10 mouse cellular contexts compared by ENCODE assay signal in the genomic region with DNA sequence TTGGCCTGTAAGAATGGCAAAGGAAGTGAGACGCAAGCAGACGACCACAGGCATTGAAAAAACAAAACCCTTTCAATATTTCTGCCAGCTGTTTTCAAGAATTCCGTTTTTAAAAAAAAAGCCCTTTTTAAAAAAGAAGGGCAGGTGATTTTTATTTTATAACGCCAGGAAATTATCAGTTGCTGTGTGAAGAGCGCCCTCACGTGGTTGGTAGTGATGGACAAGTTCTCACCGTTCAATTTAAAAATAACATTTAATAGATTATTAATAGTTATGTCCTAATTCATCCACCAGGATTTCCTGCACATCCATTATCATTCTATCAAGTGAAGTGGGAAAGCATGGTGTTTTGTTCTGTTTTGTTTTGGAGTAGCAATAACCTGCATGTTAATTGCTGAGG. TPM values are rescaled to one million over a fixed set of nuclear protein-coding genes. Genes with fewer than 3 reads are reported as not detected.
A peak's percentile ranks its signal among the peaks of the same experiment; 100 is the strongest.
DNase-seq lines count a peak whose midpoint lies in the region; ATAC-seq and TF ChIP-seq lines count a peak whose summit lies in the region.
"Had no signal": no experiment of that assay in that cellular context is flagged by ENCODE, and none has a peak within 500 bp of the region (broad histone marks: within the 10 kb centered on the region; RNA-seq: fewer than 3 reads in every experiment).

No protein-coding gene starts in this region.

- ATAC-seq in intestine, postnatal 0 days, result no peak
- no peak for ATAC-seq in intestine, embryonic 15.5 days
- ATAC-seq in hindbrain, embryonic 15.5 days (ENCODE audit: low FRiP score, low read depth), result no peak
- no peak for ATAC-seq in midbrain, embryonic 13.5 days

- H3K27ac ChIP-seq in intestine, postnatal 0 days (ENCODE audit: low read depth, low read length), result no peak overlapping the region
- H3K27ac ChIP-seq in intestine, embryonic 15.5 days, result no peak overlapping the region
- 0 out of 2 replicates have a peak overlapping the region, but pooled peaks have one; percentile 35 for H3K27ac ChIP-seq in hindbrain, embryonic 15.5 days (replicated peaks)
- H3K27ac ChIP-seq in midbrain, embryonic 13.5 days, result no peak overlapping the region
- H3K27ac ChIP-seq: heart, embryonic 13.5 days had no signal

- peak; percentile 48 for TF ChIP-seq CTCF in intestine, postnatal 0 days (IDR thresholded peaks at IDR 0.05; ENCODE audit: low read depth)

- 15% methylated on average over 7 of the region's 7 CpGs for WGBS in intestine, postnatal 0 days
- 14% methylated on average over 7 of the region's 7 CpGs for WGBS in intestine, embryonic 15.5 days
- WGBS in hindbrain, embryonic 15.5 days, result 9% methylated on average over 7 of the region's 7 CpGs
- WGBS in midbrain, embryonic 13.5 days, result 7% methylated on average over 7 of the region's 7 CpGs

- peak; percentile 79 for DNase-seq in cerebellum, adult 8-10 months
- no peak for DNase-seq in urinary bladder, adult 18-20 months (ENCODE audit: low spot score in 2 of 2)
- DNase-seq in spleen, postnatal 4 days (ENCODE audit: low spot score in 2 of 2), result no peak
- no peak for DNase-seq in urinary bladder, postnatal 36 days (ENCODE audit: low spot score in 2 of 2)

- no peaks in the 10 kb centered on the region for H3K9me3 ChIP-seq in intestine, postnatal 0 days (ENCODE audit: control insufficient read depth)
- H3K9me3 ChIP-seq in intestine, embryonic 15.5 days, result no peaks in the 10 kb centered on the region
- no peaks in the 10 kb centered on the region for H3K9me3 ChIP-seq in hindbrain, embryonic 15.5 days
- no peaks in the 10 kb centered on the region for H3K9me3 ChIP-seq in midbrain, embryonic 13.5 days
- H3K9me3 ChIP-seq: heart, embryonic 13.5 days; megakaryocyte, embryonic 14.5 days had no signal

- H3K36me3 ChIP-seq in intestine, postnatal 0 days (ENCODE audit: control insufficient read depth, insufficient read depth), result no peaks in the 10 kb centered on the region
- no peaks in the 10 kb centered on the region for H3K36me3 ChIP-seq in intestine, embryonic 15.5 days
- H3K36me3 ChIP-seq in hindbrain, embryonic 15.5 days, result no peaks in the 10 kb centered on the region
- no peaks in the 10 kb centered on the region for H3K36me3 ChIP-seq in midbrain, embryonic 13.5 days
- H3K36me3 ChIP-seq: heart, embryonic 13.5 days had no signal

- H3K27me3 ChIP-seq in intestine, postnatal 0 days (replicated peaks; ENCODE audit: control insufficient read depth, insufficient read depth, low read length), result peaks cover 21% of the 10 kb centered on the region
- H3K27me3 ChIP-seq in intestine, embryonic 15.5 days (replicated peaks), result peaks cover 17% of the 10 kb centered on the region
- no peaks in the 10 kb centered on the region for H3K27me3 ChIP-seq in hindbrain, embryonic 15.5 days
- no peaks in the 10 kb centered on the region for H3K27me3 ChIP-seq in midbrain, embryonic 13.5 days

- no peak overlapping the region for H3K4me3 ChIP-seq in intestine, postnatal 0 days (ENCODE audit: low read depth, low read length)
- H3K4me3 ChIP-seq in intestine, embryonic 15.5 days (replicated peaks), result no peak overlapping the region
- peak overlapping the region; percentile 84 for H3K4me3 ChIP-seq in hindbrain, embryonic 15.5 days
- peak overlapping the region; percentile 71 for H3K4me3 ChIP-seq in midbrain, embryonic 13.5 days (replicated peaks)
- H3K4me3 ChIP-seq: heart, embryonic 13.5 days; megakaryocyte, embryonic 14.5 days had no signal

- H3K4me2 ChIP-seq in intestine, postnatal 0 days (replicated peaks; ENCODE audit: low read depth), result no peak overlapping the region
- no peak overlapping the region for H3K4me2 ChIP-seq in intestine, embryonic 15.5 days (replicated peaks)
- H3K4me2 ChIP-seq in hindbrain, embryonic 15.5 days, result peak overlapping the region; percentile 66
- peak overlapping the region; percentile 70 for H3K4me2 ChIP-seq in midbrain, embryonic 13.5 days (replicated peaks)
- H3K4me2 ChIP-seq: heart, embryonic 13.5 days had no signal

- H3K9ac ChIP-seq in intestine, postnatal 0 days (ENCODE audit: low read depth, low read length), result no peak overlapping the region
- H3K9ac ChIP-seq in intestine, embryonic 15.5 days, result no peak overlapping the region
- peak overlapping the region; percentile 51; the same call in 1 of the 2 replicates for H3K9ac ChIP-seq in hindbrain, embryonic 15.5 days
- H3K9ac ChIP-seq in midbrain, embryonic 13.5 days (replicated peaks), result peak overlapping the region; percentile 45; the same call in 1 of the 2 replicates
- H3K9ac ChIP-seq: heart, embryonic 13.5 days had no signal

- no peaks in the 10 kb centered on the region for H3K4me1 ChIP-seq in intestine, postnatal 0 days (replicated peaks; ENCODE audit: control insufficient read depth, insufficient read depth, low read length)
- no peaks in the 10 kb centered on the region for H3K4me1 ChIP-seq in intestine, embryonic 15.5 days (replicated peaks)
- peaks cover 42% of the 10 kb centered on the region for H3K4me1 ChIP-seq in hindbrain, embryonic 15.5 days (replicated peaks)
- H3K4me1 ChIP-seq in midbrain, embryonic 13.5 days (replicated peaks), result peaks cover 60% of the 10 kb centered on the region

RNA-seq across cellular contexts. Expression of gene Adgrb3, which starts 2.7 kb away (rescaled TPM):
- polyA plus RNA-seq in intestine, postnatal 0 days (2015; fragmentation: Nextera tagmentation; extraction: Ambion mirVana), result 2.0 and 2.1 TPM in 2 replicates
- 2.8 and 3.0 TPM in 2 replicates for polyA plus RNA-seq in intestine, embryonic 15.5 days (2015; fragmentation: Nextera tagmentation; extraction: Ambion mirVana)
- 52.4 and 53.4 TPM in 2 replicates for polyA plus RNA-seq in hindbrain, embryonic 15.5 days (2015; fragmentation: Nextera tagmentation; extraction: Ambion mirVana)
- 39.6 and 44.1 TPM in 2 replicates for polyA plus RNA-seq in midbrain, embryonic 13.5 days (2015; fragmentation: Nextera tagmentation; extraction: Ambion mirVana)

Comparison
In these comparisons a context has a peak if more than half of its experiments do, and no peak if none do; other contexts are left out.
1. H3K4me2 ChIP-seq: peak in hindbrain, embryonic 15.5 days (single experiment) and midbrain, embryonic 13.5 days (single experiment); none in intestine, postnatal 0 days (single experiment) and intestine, embryonic 15.5 days (single experiment).
2. H3K4me3 ChIP-seq: peak in hindbrain, embryonic 15.5 days (single experiment) and midbrain, embryonic 13.5 days (single experiment); none in intestine, postnatal 0 days (single experiment) and intestine, embryonic 15.5 days (single experiment).
3. H3K9ac ChIP-seq: peak in hindbrain, embryonic 15.5 days (single experiment) and midbrain, embryonic 13.5 days (single experiment); none in intestine, postnatal 0 days (single experiment) and intestine, embryonic 15.5 days (single experiment).
4. RNA of gene Adgrb3, which starts 2.7 kb away (polyA plus RNA-seq): 52.4 to 53.4 TPM in hindbrain, embryonic 15.5 days and 39.6 to 44.1 TPM in midbrain, embryonic 13.5 days; 2.8 to 3.0 TPM in intestine, embryonic 15.5 days and 2.0 to 2.1 TPM in intestine, postnatal 0 days; every median in the first group is over 10 times any median in the second.